In genomic region chr7:98828052-98828451, GRCm38 (mm10) we compare ENCODE assay signal across 28 mouse cellular contexts. TPM values are rescaled to one million over a fixed set of nuclear protein-coding genes. Genes with fewer than 3 reads are reported as not detected.
A peak's percentile ranks its signal among the peaks of the same experiment; 100 is the strongest.
DNase-seq lines count a peak whose midpoint lies in the region; ATAC-seq and TF ChIP-seq lines count a peak whose summit lies in the region.
"Had no signal": no experiment of that assay in that cellular context is flagged by ENCODE, and none has a peak within 500 bp of the region (broad histone marks: within the 10 kb centered on the region; RNA-seq: fewer than 3 reads in every experiment).

No protein-coding gene starts in this region.

- H3K36me3 ChIP-seq in embryonic facial prominence, embryonic 11.5 days (replicated peaks; ENCODE audit: control insufficient read depth, insufficient read depth, low read depth, low read length) = no peaks in the 10 kb centered on the region
- no peaks in the 10 kb centered on the region for H3K36me3 ChIP-seq in embryonic facial prominence, embryonic 10.5 days (replicated peaks)
- H3K36me3 ChIP-seq in lung, embryonic 14.5 days (ENCODE audit: insufficient read depth) = no peaks in the 10 kb centered on the region
- H3K36me3 ChIP-seq in lung, postnatal 0 days (ENCODE audit: insufficient read depth, low read length) = no peaks in the 10 kb centered on the region
- no peaks in the 10 kb centered on the region for H3K36me3 ChIP-seq in forebrain, postnatal 0 days (ENCODE audit: insufficient read depth)
- H3K36me3 ChIP-seq: heart, embryonic 15.5 days; midbrain, embryonic 15.5 days had no signal

- H3K9me3 ChIP-seq in embryonic facial prominence, embryonic 11.5 days (replicated peaks; ENCODE audit: control insufficient read depth, low read length) = no peaks in the 10 kb centered on the region
- no peaks in the 10 kb centered on the region for H3K9me3 ChIP-seq in embryonic facial prominence, embryonic 10.5 days
- H3K9me3 ChIP-seq in lung, embryonic 14.5 days (ENCODE audit: low read depth, low read length) = no peaks in the 10 kb centered on the region
- H3K9me3 ChIP-seq in lung, postnatal 0 days (ENCODE audit: low read length) = no peaks in the 10 kb centered on the region
- no peaks in the 10 kb centered on the region for H3K9me3 ChIP-seq in forebrain, postnatal 0 days (ENCODE audit: low read length)
- H3K9me3 ChIP-seq: heart, embryonic 15.5 days; midbrain, embryonic 15.5 days had no signal

- ATAC-seq in embryonic facial prominence, embryonic 11.5 days (replicated peaks; ENCODE audit: insufficient number of reproducible peaks, low FRiP score, low TSS enrichment, low read depth) = peak; percentile 40; the same call in 1 of the 2 replicates
- no peak; the same call in 1 of the 2 replicates for ATAC-seq in lung, embryonic 14.5 days (ENCODE audit: insufficient read depth)
- ATAC-seq in lung, postnatal 0 days = no peak
- ATAC-seq in forebrain, postnatal 0 days = peak; percentile 32; the same call in 1 of the 2 replicates
- ATAC-seq: activated CD4-positive, CD25-positive, alpha-beta regulatory T cell, adult 4 months; inflammation-experienced regulatory T-cells, adult 6 months; midbrain, embryonic 15.5 days had no signal

- WGBS in embryonic facial prominence, embryonic 11.5 days = 48% methylated on average over 3 of the region's 3 CpGs
- WGBS in embryonic facial prominence, embryonic 10.5 days = 53% methylated on average over 3 of the region's 3 CpGs
- 39% methylated on average over 3 of the region's 3 CpGs for WGBS in lung, embryonic 14.5 days
- 57% methylated on average over 3 of the region's 3 CpGs for WGBS in lung, postnatal 0 days
- WGBS in forebrain, postnatal 0 days = 45% methylated on average over 3 of the region's 3 CpGs

- no peak for TF ChIP-seq EP300 in lung, postnatal 0 days (IDR thresholded peaks at IDR 0.05)

- TF ChIP-seq CTCF in lung, embryonic 14.5 days (IDR thresholded peaks at IDR 0.05; ENCODE audit: low read depth) = no peak
- TF ChIP-seq CTCF in lung, postnatal 0 days (IDR thresholded peaks at IDR 0.05) = no peak
- TF ChIP-seq CTCF in forebrain, postnatal 0 days (IDR thresholded peaks at IDR 0.05; ENCODE audit: low read depth) = no peak

- H3K4me2 ChIP-seq in embryonic facial prominence, embryonic 11.5 days (ENCODE audit: low read depth, low read length) = no peak overlapping the region
- no peak overlapping the region for H3K4me2 ChIP-seq in lung, embryonic 14.5 days
- no peak overlapping the region for H3K4me2 ChIP-seq in lung, postnatal 0 days (replicated peaks; ENCODE audit: low read depth, low read length)
- H3K4me2 ChIP-seq in forebrain, postnatal 0 days (ENCODE audit: low read depth) = no peak overlapping the region
- H3K4me2 ChIP-seq: heart, embryonic 15.5 days; liver, embryonic 11.5 days; midbrain, embryonic 15.5 days had no signal

- DNase-seq in embryonic facial prominence, embryonic 11.5 days (ENCODE audit: low spot score) = peak; percentile 18
- no peak for DNase-seq in embryonic facial prominence, embryonic 10.5 days (ENCODE audit: low spot score)
- peak; percentile 34 for DNase-seq in lung, embryonic 14.5 days
- DNase-seq in lung, postnatal 0 days (ENCODE audit: low spot score) = no peak
- peak; percentile 48 for DNase-seq in brain, adult 2 months (ENCODE audit: low read depth, low spot score)
- DNase-seq in forebrain, postnatal 0 days = no peak
- no peak for DNase-seq in neural tube, embryonic 10.5 days (ENCODE audit: extremely low spot score, low spot score)
- no peak for DNase-seq in right cerebral cortex, postnatal 4 days
- DNase-seq: adrenal gland, postnatal 10 days; cerebellum, adult 11 months; cerebellum, postnatal 14 days; embryo, embryonic 11 days; gastrocnemius, postnatal 25 days; heart, adult 2 months; kidney, adult 2 months; kidney, postnatal 10 days; layer of hippocampus, postnatal 36 days; left cerebral cortex, postnatal 4 days; lung, adult 2 months; thymus, postnatal 36 days had no signal

- no peaks in the 10 kb centered on the region; the same call in 1 of the 2 replicates for H3K4me1 ChIP-seq in embryonic facial prominence, embryonic 11.5 days (ENCODE audit: control insufficient read depth, insufficient read depth, low read length)
- H3K4me1 ChIP-seq in embryonic facial prominence, embryonic 10.5 days = peaks cover 42% of the 10 kb centered on the region
- H3K4me1 ChIP-seq in lung, embryonic 14.5 days (ENCODE audit: insufficient read depth) = 0 out of 2 replicates have a peak, but pooled peaks cover 9% of the 10 kb centered on the region
- no peaks in the 10 kb centered on the region for H3K4me1 ChIP-seq in lung, postnatal 0 days (ENCODE audit: insufficient read depth, low read depth, low read length)
- no peaks in the 10 kb centered on the region for H3K4me1 ChIP-seq in forebrain, postnatal 0 days (ENCODE audit: insufficient read depth)
- H3K4me1 ChIP-seq: midbrain, embryonic 15.5 days had no signal

- no peak overlapping the region for H3K27ac ChIP-seq in embryonic facial prominence, embryonic 11.5 days (replicated peaks; ENCODE audit: low read depth, low read length)
- no peak overlapping the region for H3K27ac ChIP-seq in embryonic facial prominence, embryonic 10.5 days (replicated peaks)
- no peak overlapping the region for H3K27ac ChIP-seq in lung, embryonic 14.5 days (ENCODE audit: low read depth)
- H3K27ac ChIP-seq in lung, postnatal 0 days (ENCODE audit: low read length) = no peak overlapping the region
- no peak overlapping the region for H3K27ac ChIP-seq in forebrain, postnatal 0 days (ENCODE audit: low read depth, low read length)
- H3K27ac ChIP-seq: heart, adult 2 months; heart, embryonic 15.5 days; layer of hippocampus, adult 2 months; midbrain, embryonic 15.5 days had no signal

- H3K9ac ChIP-seq in embryonic facial prominence, embryonic 11.5 days (replicated peaks; ENCODE audit: low read length) = no peak overlapping the region
- H3K9ac ChIP-seq in lung, embryonic 14.5 days = no peak overlapping the region
- H3K9ac ChIP-seq in lung, postnatal 0 days (replicated peaks; ENCODE audit: low read depth) = no peak overlapping the region
- no peak overlapping the region for H3K9ac ChIP-seq in forebrain, postnatal 0 days
- H3K9ac ChIP-seq: heart, embryonic 15.5 days; midbrain, embryonic 15.5 days had no signal

- peaks cover 9% of the 10 kb centered on the region for H3K27me3 ChIP-seq in embryonic facial prominence, embryonic 11.5 days (ENCODE audit: control insufficient read depth, insufficient read depth, low read length)
- H3K27me3 ChIP-seq in embryonic facial prominence, embryonic 10.5 days (replicated peaks; ENCODE audit: low read depth, poor library complexity, severe bottlenecking) = peaks cover 69% of the 10 kb centered on the region
- peaks cover 6% of the 10 kb centered on the region; the same call in 1 of the 2 replicates for H3K27me3 ChIP-seq in lung, embryonic 14.5 days (ENCODE audit: insufficient read depth, low read length)
- H3K27me3 ChIP-seq in lung, postnatal 0 days (replicated peaks; ENCODE audit: insufficient read depth, low read length) = no peaks in the 10 kb centered on the region
- H3K27me3 ChIP-seq in forebrain, postnatal 0 days (ENCODE audit: insufficient read depth, low read length) = peaks cover 9% of the 10 kb centered on the region; the same call in 1 of the 2 replicates

- H3K4me3 ChIP-seq in embryonic facial prominence, embryonic 11.5 days (ENCODE audit: low read depth, low read length) = no peak overlapping the region
- H3K4me3 ChIP-seq in embryonic facial prominence, embryonic 10.5 days = no peak overlapping the region
- no peak overlapping the region for H3K4me3 ChIP-seq in lung, embryonic 14.5 days (ENCODE audit: low read depth, low read length)
- no peak overlapping the region for H3K4me3 ChIP-seq in lung, postnatal 0 days (ENCODE audit: low read depth, low read length)
- no peak overlapping the region for H3K4me3 ChIP-seq in forebrain, postnatal 0 days (ENCODE audit: low read depth, low read length)
- H3K4me3 ChIP-seq: heart, adult 2 months; heart, embryonic 15.5 days; layer of hippocampus, adult 2 months; midbrain, embryonic 15.5 days had no signal

RNA-seq across cellular contexts. Expression of gene Wnt11, which starts 6.9 kb away (rescaled TPM):
- polyA plus RNA-seq in embryonic facial prominence, embryonic 11.5 days (2014; fragmentation: Nextera tagmentation; extraction: Ambion mirVana) = 4.2 and 6.0 TPM in 2 replicates
- 2.0 TPM in 2 replicates for polyA plus RNA-seq in embryonic facial prominence, embryonic 10.5 days (2016; fragmentation: Nextera tagmentation; extraction: Ambion mirVana)
- polyA plus RNA-seq in lung, embryonic 14.5 days (2014; fragmentation: Nextera tagmentation; extraction: Ambion mirVana) = 21.4 and 21.5 TPM in 2 replicates
- polyA plus RNA-seq in lung, postnatal 0 days (2015; fragmentation: Nextera tagmentation; extraction: Ambion mirVana) = 10.5 and 11.8 TPM in 2 replicates
- 3.3 and 4.6 TPM in 2 replicates for total RNA-seq in forebrain, postnatal 0 days (2014; rRNA removed)
- polyA plus RNA-seq in forebrain, postnatal 0 days (2015; fragmentation: Nextera tagmentation; extraction: Ambion mirVana) = 0.86 and 1.1 TPM in 2 replicates
- total RNA-seq: hematopoietic stem cell, adult 5-6 weeks; megakaryocyte progenitor cell, adult 5-6 weeks had no signal
- polyA plus RNA-seq: activated CD4-positive, CD25-positive, alpha-beta regulatory T cell, adult 4 months; inflammation-experienced regulatory T-cells, adult 6 months had no signal

Comparison
In these comparisons a context has a peak if more than half of its experiments do, and no peak if none do; other contexts are left out.
1. DNase-seq: peak in embryonic facial prominence, embryonic 11.5 days (single experiment), lung, embryonic 14.5 days (single experiment) and brain, adult 2 months (single experiment); none in embryonic facial prominence, embryonic 10.5 days (single experiment), lung, postnatal 0 days (single experiment), forebrain, postnatal 0 days (single experiment), neural tube, embryonic 10.5 days (single experiment) and right cerebral cortex, postnatal 4 days (single experiment).
2. ATAC-seq: peak in embryonic facial prominence, embryonic 11.5 days (single experiment) and forebrain, postnatal 0 days (single experiment); none in lung, embryonic 14.5 days (single experiment) and lung, postnatal 0 days (single experiment).